17 mouse cellular contexts compared by ENCODE assay signal in genomic region chr9:13973600-13973999, GRCm38 (mm10).
"Had no signal": no experiment of that assay in that cellular context is flagged by ENCODE, and none has a peak within 500 bp of the region (broad histone marks: within the 10 kb centered on the region; RNA-seq: fewer than 3 reads in every experiment).

No protein-coding gene starts in this region.

- H3K9me3 ChIP-seq: intestine, embryonic 15.5 days; limb, embryonic 15.5 days; liver, embryonic 13.5 days; lung, embryonic 15.5 days; midbrain, embryonic 12.5 days; neural tube, embryonic 15.5 days had no signal

- H3K4me3 ChIP-seq: intestine, embryonic 15.5 days; layer of hippocampus, adult 2 months; left cerebral cortex, adult 2 months; limb, embryonic 15.5 days; liver, embryonic 13.5 days; lung, embryonic 15.5 days; midbrain, embryonic 12.5 days; neural tube, embryonic 15.5 days had no signal

- ATAC-seq: intestine, embryonic 15.5 days; liver, postnatal 0 days; midbrain, embryonic 16.5 days had no signal

- H3K27ac ChIP-seq: intestine, embryonic 15.5 days; layer of hippocampus, adult 2 months; left cerebral cortex, adult 2 months; limb, embryonic 15.5 days; liver, embryonic 13.5 days; lung, embryonic 15.5 days; macrophage; midbrain, embryonic 12.5 days; neural tube, embryonic 15.5 days had no signal

- H3K36me3 ChIP-seq: intestine, embryonic 15.5 days; limb, embryonic 15.5 days; liver, embryonic 13.5 days; lung, embryonic 15.5 days; midbrain, embryonic 12.5 days; neural tube, embryonic 15.5 days had no signal

- DNase-seq: kidney, adult 18-20 months; kidney, postnatal 10 days; kidney, postnatal 4 days; liver, embryonic 13.5 days; liver, postnatal 0 days; lung, postnatal 14 days; right cerebral cortex, adult 18-20 months; right cerebral cortex, postnatal 25 days had no signal

- H3K4me1 ChIP-seq: intestine, embryonic 15.5 days; liver, embryonic 13.5 days; midbrain, embryonic 12.5 days had no signal

- H3K27me3 ChIP-seq: intestine, embryonic 15.5 days; limb, embryonic 15.5 days; liver, embryonic 13.5 days; lung, embryonic 15.5 days; midbrain, embryonic 12.5 days; neural tube, embryonic 15.5 days had no signal
